Mouse (Mus musculus) Patski (cell line): ENCODE measurements around the gene Tulp1. TPM values are rescaled to one million over a fixed set of nuclear protein-coding genes. Genes with fewer than 3 reads are reported as not detected.

Source experiments
- ATAC-seq: fragments of 100-300 bp; one replicate; pipeline ENCODE4 v1.8.0; 2021
- CTCF ChIA-PET: fragments of 350-600 bp; sonication (Branson Sonifier 250); formaldehyde crosslinking; loops from one replicate; lab custom pipeline; 2022; ENCODE audit warnings: inconsistent platforms; lab: Charles Lee
- POLR2A ChIA-PET: fragments of 350-600 bp; sonication (Branson Sonifier 250); formaldehyde crosslinking; loops from one replicate; lab custom pipeline; 2022; ENCODE audit warnings: antibody characterized with exemption, inconsistent platforms; lab: Charles Lee
- DNase-seq: peaks from one replicate; pipeline ENCODE4 v3.0.0-alpha.2; 2011; ENCODE audit warnings: low read depth, low spot score
- H3K27me3 ChIP-seq: fragments of 371-371 bp; one replicate; pipeline ENCODE4 v1.5.1; 2021
- CTCF ChIP-seq: fragments of 100-300 bp; IDR thresholded peaks from one replicate; pipeline ENCODE4 v1.5.1; 2021
- in situ Hi-C: fragments of 300-500 bp; cut with MboI; formaldehyde crosslinking; loops from 3 replicates; pipeline ENCODE4 v1.11.1; 2018; ENCODE audit warnings: low pct_unique_long_range_greater_than_20kb, mixed read lengths
- polyA plus RNA-seq: library from polyadenylated mRNA; unstranded; gene quantifications from one replicate; pipeline ENCODE4 v1.2.3, GENCODE M21; 2021

Gene Tulp1
- polyA plus RNA-seq, 1 experiment from 2014 or later: not detected

- POLR2A ChIA-PET: no interaction called here
- in situ Hi-C loops: no loop called here
Measured at GRCm38 (mm10) chr17:28352018-28352417, 13.0 kb downstream of the Tulp1 start.

GRCm38 (mm10) chr17:28351353-28351890 is 13.6 kb downstream of the Tulp1 start:
- ATAC-seq (peak; percentile 2), DNase-seq (no peak)
- CTCF ChIA-PET: no interaction called here
- no peaks in the 10 kb centered on the region for H3K27me3 ChIP-seq
- in situ Hi-C loops: no loop called here
- no peak for TF ChIP-seq CTCF
- POLR2A ChIA-PET: interaction anchor here (1.0 to 3.6 kb wide), 2 partner anchors 17 to 21 kb away, joined by 4 to 45 read pairs; no protein-coding TSS in a partner anchor

More at GRCm38 (mm10) chr17:28352018-28352417, 13.0 kb downstream of the Tulp1 start:
- no peak for ATAC-seq
- no peak for TF ChIP-seq CTCF
- no peaks in the 10 kb centered on the region for H3K27me3 ChIP-seq
- no peak for DNase-seq
- CTCF ChIA-PET: no interaction called here

GRCm38 (mm10) chr17:28350466-28351352 is 14.3 kb downstream of the Tulp1 start, which contains the start of gene Tead3:
TSS of gene Tead3 (minus strand) at chr17:28350817.
- no peak for TF ChIP-seq CTCF
- ChIA-PET CTCF (no interaction called here), POLR2A (interaction anchor here (1.0 to 3.6 kb wide), 4 partner anchors 16 to 34 kb away, joined by 4 to 45 read pairs (median 5); no protein-coding TSS in a partner anchor)
- H3K27me3 ChIP-seq: no peaks in the 10 kb centered on the region
- in situ Hi-C loops: no loop called here
- DNase-seq: no peak
- ATAC-seq: peak; percentile 42

GRCm38 (mm10) chr17:28349901-28350465 is 15.0 kb downstream of the Tulp1 start:
- POLR2A ChIA-PET: interaction anchor here (0.7 to 3.6 kb wide), 5 partner anchors 10 to 33 kb away, joined by 3 to 45 read pairs (median 4); no protein-coding TSS in a partner anchor
- CTCF ChIA-PET: interaction anchor here (1.7 kb wide), 1 partner anchor 20 kb away, joined by 4 read pairs; no protein-coding TSS in a partner anchor
- ATAC-seq: peak; percentile 27
- no peak for TF ChIP-seq CTCF
- in situ Hi-C loops: no loop called here
- no peaks in the 10 kb centered on the region for H3K27me3 ChIP-seq
- DNase-seq: no peak

GRCm38 (mm10) chr17:28349264-28349880 is 15.7 kb downstream of the Tulp1 start:
- no peaks in the 10 kb centered on the region for H3K27me3 ChIP-seq
- CTCF ChIA-PET: interaction anchor here (1.7 kb wide), 1 partner anchor 19 kb away, joined by 4 read pairs; no protein-coding TSS in a partner anchor
- no peak for TF ChIP-seq CTCF
- DNase-seq (no peak), ATAC-seq (no peak)
- in situ Hi-C loops: no loop called here
- POLR2A ChIA-PET: interaction anchor here (0.7 to 3.6 kb wide), 5 partner anchors 10 to 33 kb away, joined by 3 to 45 read pairs (median 4); no protein-coding TSS in a partner anchor

DNA sequence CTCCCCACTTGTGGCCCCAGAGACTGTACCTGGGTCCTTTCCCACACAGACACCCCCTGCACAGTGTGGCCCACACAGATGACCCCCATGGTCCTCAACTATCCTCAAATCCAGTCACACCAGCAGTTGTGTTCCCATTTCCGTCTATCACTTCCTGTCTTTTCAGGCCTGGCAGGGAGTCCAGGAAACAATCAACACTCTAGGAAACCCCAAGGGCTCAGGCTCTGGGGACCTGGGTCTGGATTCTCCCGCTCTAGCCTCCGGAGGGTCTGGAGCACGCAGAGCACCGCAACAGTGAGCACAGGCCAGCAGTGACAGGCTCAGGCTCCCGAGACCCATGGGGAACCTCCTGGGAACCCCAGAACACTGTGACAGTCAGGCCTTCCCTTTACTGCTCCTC is 16.8 kb downstream of the Tulp1 start:
- in situ Hi-C loops: no loop called here
- ChIA-PET CTCF (interaction anchor here (1.7 kb wide), 1 partner anchor 18 kb away, joined by 4 read pairs; no protein-coding TSS in a partner anchor), POLR2A (interaction anchor here (0.7 to 3.6 kb wide), 2 partner anchors 18 to 375 kb away, joined by 8 to 45 read pairs; no protein-coding TSS in a partner anchor)
- ATAC-seq: no peak
- no peak for TF ChIP-seq CTCF
- no peaks in the 10 kb centered on the region for H3K27me3 ChIP-seq
- no peak for DNase-seq

DNA sequence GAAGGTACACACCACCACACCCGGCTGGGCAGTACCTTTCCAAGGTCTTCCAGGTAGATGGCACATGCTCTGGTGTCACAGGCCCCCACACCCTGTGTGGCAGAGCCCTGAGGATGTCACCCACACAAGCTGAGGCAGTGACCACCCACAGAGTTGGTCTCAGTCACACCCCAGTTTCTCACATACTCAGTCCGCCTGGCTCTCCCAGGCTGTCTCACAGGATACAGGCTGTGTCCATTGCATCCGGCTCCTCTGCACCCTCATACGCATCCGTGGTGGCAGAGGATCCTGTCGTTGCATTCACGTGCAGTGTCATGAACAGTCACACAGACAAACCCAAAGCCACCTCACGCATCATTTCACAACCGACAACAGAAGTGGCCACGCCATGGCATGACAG is 17.7 kb downstream of the Tulp1 start:
- ATAC-seq (no peak), DNase-seq (no peak)
- H3K27me3 ChIP-seq: no peaks in the 10 kb centered on the region
- CTCF ChIA-PET: no interaction called here
- no peak for TF ChIP-seq CTCF
- POLR2A ChIA-PET: no interaction called here
- in situ Hi-C loops: no loop called here

DNA sequence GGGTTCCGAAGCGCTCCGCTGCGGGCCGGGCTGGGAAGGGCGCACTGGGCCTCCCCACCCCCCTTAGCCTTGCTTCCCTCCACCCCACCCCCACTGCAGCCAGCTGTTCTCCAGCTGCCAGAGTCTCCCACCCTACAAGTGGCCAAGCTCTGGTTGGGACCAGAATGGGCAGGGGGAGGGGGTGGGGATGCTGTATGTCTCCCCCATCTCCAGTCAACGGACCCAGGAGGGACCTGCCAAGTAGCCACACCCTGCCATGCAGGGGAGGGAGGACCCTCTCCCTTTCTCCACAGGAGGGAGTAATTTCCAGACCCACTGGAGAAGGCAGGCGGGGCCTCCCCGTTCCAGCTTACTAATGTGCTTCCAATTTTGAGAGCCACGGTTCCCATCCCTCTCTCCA is 19.1 kb downstream of the Tulp1 start:
- ATAC-seq: no peak
- POLR2A ChIA-PET: interaction anchor here (0.8 to 1.9 kb wide), 4 partner anchors 15 to 32 kb away, joined by 3 to 10 read pairs (median 4); no protein-coding TSS in a partner anchor
- CTCF ChIA-PET: no interaction called here
- TF ChIP-seq CTCF: no peak
- in situ Hi-C loops: no loop called here
- DNase-seq: no peak
- no peaks in the 10 kb centered on the region for H3K27me3 ChIP-seq

- DNase-seq (no peak), ATAC-seq (no peak)
- TF ChIP-seq CTCF: no peak
- in situ Hi-C loops: no loop called here
- POLR2A ChIA-PET: interaction anchor here (0.8 to 1.9 kb wide), 4 partner anchors 14 to 33 kb away, joined by 3 to 10 read pairs (median 4); no protein-coding TSS in a partner anchor
- CTCF ChIA-PET: no interaction called here
- no peaks in the 10 kb centered on the region for H3K27me3 ChIP-seq
Measured at GRCm38 (mm10) chr17:28345271-28345721, 19.7 kb downstream of the Tulp1 start.
